Mouse (Mus musculus): ENCODE measurements around the gene Slc44a2. TPM values are rescaled to one million over a fixed set of nuclear protein-coding genes. Genes with fewer than 3 reads are reported as not detected.

The Slc44a2 gene
- polyA plus RNA-seq, 1 experiment: 67.7 TPM

DNA sequence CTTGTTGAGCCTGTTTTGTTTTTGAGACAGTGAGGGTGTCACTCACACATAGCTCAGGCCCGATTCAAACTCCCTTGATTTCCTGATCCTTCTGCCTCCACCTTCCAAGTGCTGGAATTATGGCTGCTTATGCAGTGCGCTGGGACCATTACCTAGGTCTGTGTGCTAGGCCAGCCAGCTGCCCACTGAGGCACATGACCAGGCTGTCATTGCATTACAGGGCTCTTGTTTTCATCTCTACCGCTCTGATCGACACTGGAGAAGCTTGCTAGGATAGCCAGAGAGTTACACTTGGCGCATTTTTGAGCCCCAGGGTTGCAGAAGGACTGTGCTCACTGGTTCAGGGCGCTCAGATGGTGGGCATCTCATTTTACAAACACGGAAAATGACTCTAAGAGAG is 8.8 kb upstream of the Slc44a2 start:
- no peak for TF ChIP-seq CTCF (IDR thresholded peaks at IDR 0.05; ENCODE audit: borderline replicate concordance, insufficient read depth, low read depth, low read length)
- no peak for TF ChIP-seq POLR2A (IDR thresholded peaks at IDR 0.05; ENCODE audit: borderline replicate concordance, insufficient read depth, low read length)
- 56% methylated on average over 7 of the region's 7 CpGs for WGBS

DNA sequence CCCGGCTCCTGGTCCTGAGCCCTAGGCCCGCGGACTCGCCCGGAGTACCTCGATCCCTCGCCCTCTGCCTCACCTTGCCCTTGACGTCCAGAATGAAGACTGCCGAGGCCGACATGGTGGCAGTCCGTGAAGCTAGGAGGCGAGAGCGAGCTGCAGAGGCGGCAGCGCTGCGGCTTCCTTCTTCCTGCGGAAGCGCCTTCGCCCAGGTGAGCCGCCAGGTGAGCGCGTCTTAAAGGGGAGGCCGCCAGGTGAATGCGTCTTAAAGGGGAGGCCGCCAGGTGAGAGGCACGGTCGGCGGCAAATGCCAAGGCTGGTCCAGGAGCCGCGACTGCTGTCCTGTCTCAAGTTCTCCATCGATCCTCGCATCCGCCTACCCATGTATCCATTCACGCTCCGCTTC is 8.4 kb upstream of the Slc44a2 start, which contains the start of gene Ap1m2:
Gene Ap1m2, minus strand, starts transcription at position 204 of the 400 bp plus-strand sequence.
- 25% methylated on average over 35 of the region's 35 CpGs for WGBS
- no peak for DNase-seq
- Histone ChIP-seq H3K4me1 (ENCODE audit: control insufficient read depth, insufficient read depth, low read length) (no peaks in the 10 kb centered on the region), H3K27ac (ENCODE audit: insufficient read depth, low read length) (no peak within 1 kb of the TSS), H3K4me3 (replicated peaks; ENCODE audit: insufficient read depth, low read depth, low read length) (peak within 1 kb of the TSS; percentile 29), H3K27me3 (ENCODE audit: control insufficient read depth, insufficient read depth, low read length) (no peaks in the 10 kb centered on the region)
- TF ChIP-seq CTCF (IDR thresholded peaks at IDR 0.05; ENCODE audit: borderline replicate concordance, insufficient read depth, low read depth, low read length): no peak
- TF ChIP-seq POLR2A (IDR thresholded peaks at IDR 0.05; ENCODE audit: borderline replicate concordance, insufficient read depth, low read length): no peak

More for the DNA sequence above, 8.8 kb upstream of the Slc44a2 start:
- no peak overlapping the region for H3K27ac ChIP-seq (ENCODE audit: insufficient read depth, low read length)
- DNase-seq: no peak
- H3K4me3 ChIP-seq (replicated peaks; ENCODE audit: insufficient read depth, low read depth, low read length): no peak overlapping the region
- H3K4me1 ChIP-seq (ENCODE audit: control insufficient read depth, insufficient read depth, low read length): no peaks in the 10 kb centered on the region
- H3K27me3 ChIP-seq (ENCODE audit: control insufficient read depth, insufficient read depth, low read length): no peaks in the 10 kb centered on the region

GRCm38 (mm10) chr9:21313394-21313793 is 7.1 kb upstream of the Slc44a2 start:
- TF ChIP-seq CTCF (IDR thresholded peaks at IDR 0.05; ENCODE audit: borderline replicate concordance, insufficient read depth, low read depth, low read length) (peak; percentile 90), POLR2A (IDR thresholded peaks at IDR 0.05; ENCODE audit: borderline replicate concordance, insufficient read depth, low read length) (no peak)
- H3K27me3 ChIP-seq (ENCODE audit: control insufficient read depth, insufficient read depth, low read length): no peaks in the 10 kb centered on the region
- peak; percentile 86 to 92 for DNase-seq
- WGBS: 8% methylated on average over 11 of the region's 11 CpGs
- H3K4me3 ChIP-seq (replicated peaks; ENCODE audit: insufficient read depth, low read depth, low read length): no peak overlapping the region
- H3K4me1 ChIP-seq (ENCODE audit: control insufficient read depth, insufficient read depth, low read length): no peaks in the 10 kb centered on the region
- H3K27ac ChIP-seq (ENCODE audit: insufficient read depth, low read length): no peak overlapping the region

- WGBS: 95% methylated on average over 9 of the region's 9 CpGs
Measured at GRCm38 (mm10) chr9:21314367-21315140, 5.9 kb upstream of the Slc44a2 start.

DNA sequence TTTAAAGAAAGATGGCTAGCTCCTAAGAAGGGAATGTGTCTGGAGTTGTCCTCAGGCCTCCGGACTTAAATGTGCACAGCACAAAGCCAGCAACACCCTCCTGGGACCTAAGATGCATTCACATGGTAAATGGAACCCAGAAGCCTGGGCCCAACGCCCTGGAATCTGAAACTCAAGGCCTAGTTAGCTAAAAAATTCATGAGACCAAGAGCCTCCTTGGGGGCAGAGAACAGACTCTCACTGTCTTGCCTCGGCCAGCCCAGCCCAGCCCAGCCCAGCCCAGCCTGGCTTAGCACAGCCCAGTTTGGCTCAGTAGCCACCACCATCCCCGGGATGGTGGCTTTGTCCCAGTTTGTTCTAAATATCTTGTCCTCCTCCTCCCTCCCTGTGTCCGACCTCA is 5.1 kb upstream of the Slc44a2 start:
- H3K4me1 ChIP-seq (ENCODE audit: control insufficient read depth, insufficient read depth, low read length): no peaks in the 10 kb centered on the region
- no peak for DNase-seq
- H3K27ac ChIP-seq (ENCODE audit: insufficient read depth, low read length): no peak overlapping the region
- WGBS: 43% methylated on average over 5 of the region's 5 CpGs
- TF ChIP-seq CTCF (IDR thresholded peaks at IDR 0.05; ENCODE audit: borderline replicate concordance, insufficient read depth, low read depth, low read length) (no peak), POLR2A (IDR thresholded peaks at IDR 0.05; ENCODE audit: borderline replicate concordance, insufficient read depth, low read length) (no peak)
- no peaks in the 10 kb centered on the region for H3K27me3 ChIP-seq (ENCODE audit: control insufficient read depth, insufficient read depth, low read length)
- no peak overlapping the region for H3K4me3 ChIP-seq (replicated peaks; ENCODE audit: insufficient read depth, low read depth, low read length)

More at GRCm38 (mm10) chr9:21314367-21315140, 5.9 kb upstream of the Slc44a2 start:
- H3K4me1 ChIP-seq (ENCODE audit: control insufficient read depth, insufficient read depth, low read length): no peaks in the 10 kb centered on the region
- H3K4me3 ChIP-seq (replicated peaks; ENCODE audit: insufficient read depth, low read depth, low read length): no peak overlapping the region
- no peak overlapping the region for H3K27ac ChIP-seq (ENCODE audit: insufficient read depth, low read length)
- DNase-seq: no peak
- no peaks in the 10 kb centered on the region for H3K27me3 ChIP-seq (ENCODE audit: control insufficient read depth, insufficient read depth, low read length)
- TF ChIP-seq POLR2A (IDR thresholded peaks at IDR 0.05; ENCODE audit: borderline replicate concordance, insufficient read depth, low read length) (no peak), CTCF (IDR thresholded peaks at IDR 0.05; ENCODE audit: borderline replicate concordance, insufficient read depth, low read depth, low read length) (no peak)

DNA sequence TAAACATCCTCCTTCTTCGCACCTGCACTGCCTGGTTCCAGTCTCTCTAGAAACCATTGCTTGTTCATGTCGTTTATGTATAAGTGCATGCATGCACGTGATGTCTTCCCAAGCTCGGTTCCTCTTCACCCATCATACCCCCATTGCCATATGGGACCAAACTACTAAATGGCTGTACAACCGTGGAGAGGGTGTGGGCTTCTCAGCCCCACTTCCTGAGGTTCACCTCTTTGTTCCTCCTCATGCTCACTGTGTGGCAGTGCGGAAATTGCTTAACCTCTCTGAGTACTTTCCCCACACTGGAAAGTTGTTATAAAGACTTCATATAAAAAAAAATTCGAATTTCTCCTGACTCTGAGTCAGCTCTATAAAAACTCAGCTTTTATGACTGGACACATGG is 3.8 kb upstream of the Slc44a2 start:
- TF ChIP-seq CTCF (IDR thresholded peaks at IDR 0.05; ENCODE audit: borderline replicate concordance, insufficient read depth, low read depth, low read length): no peak
- no peak for TF ChIP-seq POLR2A (IDR thresholded peaks at IDR 0.05; ENCODE audit: borderline replicate concordance, insufficient read depth, low read length)
- no peak overlapping the region for H3K4me3 ChIP-seq (replicated peaks; ENCODE audit: insufficient read depth, low read depth, low read length)
- no peak overlapping the region for H3K27ac ChIP-seq (ENCODE audit: insufficient read depth, low read length)
- H3K27me3 ChIP-seq (ENCODE audit: control insufficient read depth, insufficient read depth, low read length): no peaks in the 10 kb centered on the region
- DNase-seq: no peak
- WGBS: 79% methylated on average over 7 of the region's 7 CpGs
- H3K4me1 ChIP-seq (ENCODE audit: control insufficient read depth, insufficient read depth, low read length): no peaks in the 10 kb centered on the region

DNA sequence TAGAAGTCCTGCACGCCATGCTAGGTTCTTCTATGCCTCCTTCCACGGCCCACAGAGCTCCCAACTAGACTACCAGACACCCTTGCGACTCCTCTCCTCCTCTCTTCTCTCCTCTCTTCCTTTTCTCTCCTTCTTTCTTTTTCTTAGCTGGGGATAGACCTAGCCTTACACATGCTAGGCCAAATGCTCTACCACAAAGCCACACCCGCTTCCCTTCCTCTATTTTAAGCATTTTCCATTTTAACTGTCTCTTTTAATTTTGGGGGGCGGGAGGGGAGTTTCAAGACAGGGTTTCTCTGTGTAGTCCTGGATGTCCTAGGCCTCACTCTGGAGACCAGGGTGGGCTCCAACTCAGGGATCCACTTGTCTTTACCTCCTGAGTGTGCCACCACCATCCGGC is 1.7 kb upstream of the Slc44a2 start:
- Histone ChIP-seq H3K4me1 (ENCODE audit: control insufficient read depth, insufficient read depth, low read length) (peaks cover 4% of the 10 kb centered on the region), H3K27ac (ENCODE audit: insufficient read depth, low read length) (no peak overlapping the region), H3K4me3 (replicated peaks; ENCODE audit: insufficient read depth, low read depth, low read length) (no peak overlapping the region), H3K27me3 (ENCODE audit: control insufficient read depth, insufficient read depth, low read length) (no peaks in the 10 kb centered on the region)
- DNase-seq: no peak
- WGBS: 91% methylated on average over 6 of the region's 6 CpGs
- TF ChIP-seq CTCF (IDR thresholded peaks at IDR 0.05; ENCODE audit: borderline replicate concordance, insufficient read depth, low read depth, low read length) (no peak), POLR2A (IDR thresholded peaks at IDR 0.05; ENCODE audit: borderline replicate concordance, insufficient read depth, low read length) (no peak)

DNA sequence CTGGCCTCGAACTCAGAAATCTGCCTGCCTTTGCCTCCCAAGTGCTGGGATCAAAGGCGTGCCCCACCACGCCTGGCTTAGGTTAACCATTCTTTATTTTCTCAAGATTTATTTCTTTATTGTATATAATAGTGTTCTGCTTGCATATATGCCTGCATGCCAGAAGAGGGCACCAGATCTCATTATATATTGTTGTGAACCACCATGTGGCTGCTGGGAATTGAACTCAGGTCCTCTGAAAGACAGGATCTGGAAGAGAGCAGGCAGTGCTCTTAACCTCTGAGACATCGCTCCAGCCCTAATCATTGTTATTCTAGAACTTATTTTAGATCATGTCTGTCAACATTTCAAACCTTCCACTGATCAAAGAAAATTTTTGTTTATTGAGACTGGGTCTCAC is 995 bp upstream of the Slc44a2 start:
- no peak overlapping the region for H3K27ac ChIP-seq (ENCODE audit: insufficient read depth, low read length)
- TF ChIP-seq POLR2A (IDR thresholded peaks at IDR 0.05; ENCODE audit: borderline replicate concordance, insufficient read depth, low read length) (no peak), CTCF (IDR thresholded peaks at IDR 0.05; ENCODE audit: borderline replicate concordance, insufficient read depth, low read depth, low read length) (no peak)
- peaks cover 7% of the 10 kb centered on the region for H3K4me1 ChIP-seq (ENCODE audit: control insufficient read depth, insufficient read depth, low read length)
- 96% methylated on average over 4 of the region's 4 CpGs for WGBS
- no peaks in the 10 kb centered on the region for H3K27me3 ChIP-seq (ENCODE audit: control insufficient read depth, insufficient read depth, low read length)
- H3K4me3 ChIP-seq (replicated peaks; ENCODE audit: insufficient read depth, low read depth, low read length): no peak overlapping the region
- DNase-seq: no peak

Measured in cerebellum, adult 2 months (tissue).